Mouse (Mus musculus) T-helper 1 cell (primary cell): ENCODE data around the gene Rragb.
"Not testable (repeated sequence)": the region's sequence is repeated elsewhere in the genome, so short reads cannot be mapped to it uniquely, and the experiment has no call there.

Source experiments
- in situ Hi-C: fragments of 300-600 bp; cut with MboI, MseI; formaldehyde crosslinking; loops from one replicate; pipeline ENCODE4 v1.15.1; 2025; ENCODE audit warnings: high pct_unique_total_duplicates

Gene Rragb

GRCm38 (mm10) chrX:153139734-153140515 is at the start of gene Rragb:
Rragb (plus strand) TSS chrX:153139981.
- in situ Hi-C loops, result no loop called here

DNA sequence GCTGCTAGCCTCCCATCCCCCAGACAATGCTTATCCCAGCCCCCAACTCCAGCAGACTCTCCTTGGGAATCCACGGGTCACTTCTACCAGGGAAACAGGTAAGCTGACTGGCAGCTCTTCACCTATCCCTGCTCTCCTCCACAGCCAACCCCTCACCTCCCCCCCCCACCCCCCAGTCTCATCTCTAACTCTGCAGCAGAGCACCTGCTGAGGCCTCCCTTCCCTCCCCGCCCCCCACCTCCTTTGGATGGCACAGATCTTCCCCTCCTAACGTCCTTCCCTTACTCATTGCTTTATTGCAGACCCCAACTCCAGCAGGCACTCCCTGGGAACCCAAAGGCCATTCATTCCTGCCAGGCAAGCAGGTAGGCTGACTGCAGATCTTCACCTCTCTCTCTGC is 21.3 kb upstream of the Rragb start, which contains the start of gene Foxr2:
Foxr2 (plus strand) TSS at position 301 of the 400 bp plus-strand sequence.
- in situ Hi-C loops, result loop anchor here (10.0 kb wide), 1 partner anchor 174 kb away; no protein-coding TSS in a partner anchor

- in situ Hi-C loops, result loop anchor here (10.0 kb wide), 1 partner anchor 174 kb away; no protein-coding TSS in a partner anchor
These were observed 20.8 kb upstream of the Rragb start for GRCm38 (mm10) chrX:153119013-153119412.

GRCm38 (mm10) chrX:153142656-153143055 is 2.9 kb downstream of the Rragb start:
- in situ Hi-C loops, result no loop called here

DNA sequence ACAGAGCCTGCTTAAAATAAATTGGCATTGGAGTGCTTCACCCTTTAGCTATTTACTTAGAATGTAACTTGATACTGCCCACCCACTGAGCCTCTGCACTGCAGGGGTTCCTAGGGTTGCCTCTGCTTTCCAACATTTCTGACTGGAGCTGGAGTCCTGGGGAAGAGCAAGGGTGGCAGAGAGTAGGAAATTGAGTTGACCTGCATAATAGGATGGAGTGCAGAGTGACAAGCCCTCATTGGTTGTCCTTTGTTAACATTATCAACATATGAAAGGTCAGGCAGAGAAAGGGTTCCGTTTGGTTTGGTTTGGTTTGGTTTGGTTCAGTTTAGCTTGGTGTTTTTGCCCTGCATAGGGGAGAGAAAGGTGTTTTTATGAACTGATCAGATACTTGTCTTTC is 12.0 kb downstream of the Rragb start:
- in situ Hi-C loops, result no loop called here

DNA sequence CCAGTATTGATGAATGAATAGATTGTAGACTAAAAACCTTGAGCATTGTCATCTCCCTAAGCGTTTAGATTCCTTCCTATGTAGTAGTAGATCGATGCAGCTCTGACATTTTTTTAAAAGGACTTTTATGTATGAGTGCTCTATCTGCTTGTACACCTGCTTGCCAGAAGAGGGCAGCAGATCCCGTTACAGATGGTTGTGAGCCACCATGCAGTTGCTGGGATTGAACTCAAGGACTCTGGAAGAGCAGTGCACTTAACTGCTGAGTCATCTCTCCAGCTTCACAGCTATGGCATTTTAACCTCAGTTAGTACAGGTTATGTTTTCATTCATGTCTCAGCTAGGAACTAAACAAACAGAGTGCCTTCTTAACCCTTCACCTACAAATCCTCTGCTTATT is 15.5 kb downstream of the Rragb start:
- in situ Hi-C loops, result no loop called here

GRCm38 (mm10) chrX:153174786-153175185 is 35.0 kb downstream of the Rragb start:
- in situ Hi-C loops, result no loop called here

DNA sequence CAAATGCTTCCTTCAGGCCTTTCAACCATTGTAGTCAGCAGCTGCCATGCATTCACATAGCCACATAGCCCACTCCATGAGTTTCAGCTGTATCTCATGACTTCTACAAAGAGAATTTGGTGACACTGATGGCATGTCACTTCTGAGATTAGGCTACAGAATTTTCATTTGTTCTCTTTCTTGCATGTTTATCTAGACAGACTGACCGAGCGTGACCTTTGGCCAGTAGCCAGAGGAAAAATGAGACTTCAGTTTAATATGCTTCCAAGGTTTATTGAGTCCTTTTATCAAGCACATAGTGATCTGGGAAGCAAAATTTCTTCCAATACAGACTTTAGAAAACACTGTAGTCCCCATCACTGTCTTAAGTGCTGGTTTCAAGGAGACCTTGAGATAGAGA is 42.4 kb downstream of the Rragb start:
- in situ Hi-C loops, result no loop called here

DNA sequence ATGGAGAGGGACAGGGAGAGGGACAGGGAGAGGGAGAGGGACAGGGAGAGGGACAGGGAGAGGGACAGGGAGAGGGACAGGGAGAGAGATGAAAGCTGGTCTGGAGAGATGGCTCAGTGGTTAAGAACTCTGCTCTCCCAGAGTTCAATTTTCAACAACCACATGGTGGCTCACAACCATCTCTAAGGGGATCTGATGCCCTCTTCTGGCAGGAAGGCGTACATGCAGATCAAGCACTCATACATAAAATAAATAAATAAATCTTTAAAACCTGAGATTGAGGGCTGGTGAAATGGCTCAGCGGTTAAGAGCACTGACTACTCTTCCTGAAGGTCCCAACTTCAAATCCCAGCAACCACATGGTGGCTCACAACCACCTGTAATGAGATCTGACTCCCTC is 59.4 kb downstream of the Rragb start:
- in situ Hi-C loops, result not testable (repeated sequence)

GRCm38 (mm10) chrX:153211101-153211500 is 71.3 kb downstream of the Rragb start:
- in situ Hi-C loops, result no loop called here
